Mouse (Mus musculus) urinary bladder, postnatal 0 days (tissue): ENCODE measurements around the gene Sepsecs. TPM values are rescaled to one million over a fixed set of nuclear protein-coding genes. Genes with fewer than 3 reads are reported as not detected.

Experiments used
- polyA plus RNA-seq: library from polyadenylated mRNA; unstranded; fragments of >200 nt; fragmentation: Nextera tagmentation; extraction: Ambion mirVana; gene quantifications from 2 replicates; pipeline ENCODE4 v1.2.1, GENCODE M21; 2015

Sepsecs gene
- polyA plus RNA-seq: 4.2 and 5.1 TPM in 2 replicates

DNA sequence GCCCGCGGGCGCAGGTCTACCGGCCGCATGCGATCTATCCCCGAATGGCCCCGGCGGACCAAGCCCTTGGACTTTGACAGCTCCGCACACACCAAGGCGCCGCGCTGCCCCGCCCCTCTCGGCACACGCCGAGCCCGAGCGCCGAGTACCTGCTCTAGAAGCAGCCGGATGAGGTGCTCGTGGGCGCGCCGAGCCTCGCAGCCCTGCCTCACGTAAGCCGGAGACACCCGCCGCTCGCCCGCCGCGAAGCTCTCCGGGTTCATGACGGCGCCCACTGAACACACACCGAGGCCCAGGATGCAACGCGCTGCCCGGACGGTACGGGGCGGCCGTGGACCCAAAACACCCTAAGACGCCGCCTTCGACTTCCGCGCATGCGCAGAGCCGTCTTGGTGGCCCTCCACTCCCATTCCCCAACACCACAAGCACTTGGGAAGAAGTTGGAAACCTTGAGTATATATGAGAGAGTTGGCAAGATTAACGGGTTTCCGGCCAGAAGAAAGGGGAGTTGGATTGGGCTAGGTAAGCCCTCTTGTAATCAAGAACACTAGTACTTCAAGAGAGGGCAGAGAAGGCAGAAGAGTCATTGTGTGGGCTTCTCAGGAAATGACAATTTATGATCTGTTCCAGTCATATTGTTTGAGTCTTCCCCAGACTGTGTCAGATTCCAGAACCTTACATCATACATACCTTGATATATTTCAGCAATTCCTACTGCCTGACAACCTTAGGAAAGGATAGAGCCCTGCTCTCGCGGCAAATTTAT is at the start of gene Sepsecs:
Sepsecs (minus strand) TSS at position 283 of the 766 bp plus-strand sequence.

Other genes with a start within 250 kb of the Sepsecs start
- 1.7 TPM in 2 replicates for gene Ccdc149, start 198.2 kb downstream of the Sepsecs start, polyA plus RNA-seq
- 0.88 and 0.99 TPM in 2 replicates for gene Lgi2, start 103.2 kb downstream of the Sepsecs start, polyA plus RNA-seq
- gene Pi4k2b, start 71.9 kb upstream of the Sepsecs start, polyA plus RNA-seq: 7.5 and 9.2 TPM in 2 replicates
- gene Zcchc4, start 105.7 kb upstream of the Sepsecs start, polyA plus RNA-seq: 4.7 and 6.7 TPM in 2 replicates
- gene Anapc4, start 164.3 kb upstream of the Sepsecs start, polyA plus RNA-seq: 55.7 and 59.2 TPM in 2 replicates